Comparison of ENCODE assay signal across 12 mouse cellular contexts in the genomic region with DNA sequence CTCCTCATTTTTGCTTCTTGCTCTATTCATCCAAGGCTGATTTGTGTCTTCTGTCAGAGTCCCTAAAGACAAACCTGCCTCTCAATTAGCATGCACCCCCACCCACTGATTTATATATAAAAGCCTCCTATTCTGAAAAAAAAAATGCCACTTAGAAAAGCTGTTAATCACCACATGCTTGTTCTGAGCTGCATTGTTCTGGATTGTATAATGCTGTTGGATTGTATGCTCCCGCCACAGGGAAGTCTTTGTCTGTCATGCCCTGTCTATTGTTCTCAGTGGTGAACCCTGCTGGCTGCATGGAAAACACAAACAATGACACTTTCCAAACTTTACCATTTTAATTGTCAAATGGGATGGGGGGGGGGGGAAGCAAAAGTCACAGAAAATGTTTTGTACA.
A peak's percentile ranks its signal among the peaks of the same experiment; 100 is the strongest.
DNase-seq lines count a peak whose midpoint lies in the region; ATAC-seq and TF ChIP-seq lines count a peak whose summit lies in the region.
"Had no signal": no experiment of that assay in that cellular context is flagged by ENCODE, and none has a peak within 500 bp of the region (broad histone marks: within the 10 kb centered on the region; RNA-seq: fewer than 3 reads in every experiment).

No protein-coding gene starts in this region.

- H3K27ac ChIP-seq in hindbrain, embryonic 11.5 days (ENCODE audit: low read depth, low read length): no peak overlapping the region
- H3K27ac ChIP-seq in hindbrain, postnatal 0 days: no peak overlapping the region
- H3K27ac ChIP-seq in forebrain, embryonic 15.5 days (replicated peaks): no peak overlapping the region
- H3K27ac ChIP-seq: heart, adult 2 months; stomach, embryonic 15.5 days had no signal

- no peaks in the 10 kb centered on the region for H3K9me3 ChIP-seq in hindbrain, embryonic 11.5 days (ENCODE audit: control insufficient read depth, low read length)
- no peaks in the 10 kb centered on the region for H3K9me3 ChIP-seq in hindbrain, postnatal 0 days (ENCODE audit: low read length)
- no peaks in the 10 kb centered on the region for H3K9me3 ChIP-seq in forebrain, embryonic 15.5 days
- H3K9me3 ChIP-seq: stomach, embryonic 15.5 days had no signal

- H3K27me3 ChIP-seq in hindbrain, embryonic 11.5 days (ENCODE audit: control insufficient read depth, insufficient read depth, low read length): no peaks in the 10 kb centered on the region
- no peaks in the 10 kb centered on the region for H3K27me3 ChIP-seq in hindbrain, postnatal 0 days (ENCODE audit: insufficient read depth, low read length)
- H3K27me3 ChIP-seq in forebrain, embryonic 15.5 days: no peaks in the 10 kb centered on the region
- H3K27me3 ChIP-seq: stomach, embryonic 15.5 days had no signal

- ATAC-seq in hindbrain, embryonic 11.5 days (ENCODE audit: low FRiP score): peak; percentile 91
- no peak for ATAC-seq in hindbrain, postnatal 0 days
- ATAC-seq in forebrain, embryonic 15.5 days (replicated peaks): 0 out of 2 replicates have a peak, but pooled peaks have one; percentile 63
- no peak for ATAC-seq in erythroblast, adult 5-6 weeks (replicated peaks; ENCODE audit: low FRiP score, poor library complexity, severe bottlenecking)

- TF ChIP-seq CTCF in hindbrain, postnatal 0 days (IDR thresholded peaks at IDR 0.05; ENCODE audit: low read depth): no peak

- H3K4me2 ChIP-seq in hindbrain, embryonic 11.5 days (replicated peaks; ENCODE audit: low read depth, low read length): no peak overlapping the region
- no peak overlapping the region for H3K4me2 ChIP-seq in hindbrain, postnatal 0 days (ENCODE audit: low read depth, low read length)
- no peak overlapping the region for H3K4me2 ChIP-seq in forebrain, embryonic 15.5 days (replicated peaks)
- H3K4me2 ChIP-seq: stomach, embryonic 15.5 days had no signal

- 8% methylated on average over 1 of the region's 1 CpGs for WGBS in hindbrain, embryonic 11.5 days
- WGBS in hindbrain, postnatal 0 days: 24% methylated on average over 1 of the region's 1 CpGs
- 6% methylated on average over 1 of the region's 1 CpGs for WGBS in forebrain, embryonic 15.5 days

- H3K36me3 ChIP-seq in hindbrain, embryonic 11.5 days (ENCODE audit: control insufficient read depth, insufficient read depth, low read length): no peaks in the 10 kb centered on the region
- H3K36me3 ChIP-seq in hindbrain, postnatal 0 days (ENCODE audit: insufficient read depth, low read length): no peaks in the 10 kb centered on the region
- H3K36me3 ChIP-seq in forebrain, embryonic 15.5 days: no peaks in the 10 kb centered on the region
- H3K36me3 ChIP-seq: stomach, embryonic 15.5 days had no signal

- peak; percentile 43 for DNase-seq in hindbrain, embryonic 11.5 days (ENCODE audit: low spot score)
- no peak for DNase-seq in hindbrain, postnatal 0 days (ENCODE audit: low spot score)
- DNase-seq in right cerebral cortex, adult 18-20 months: peak; percentile 17
- no peak for DNase-seq in right cerebral cortex, postnatal 25 days
- no peak for DNase-seq in gastrocnemius, postnatal 25 days
- DNase-seq: heart, adult 2 months; kidney, adult 2 months; lung, adult 2 months; thymus, postnatal 4 days had no signal

- no peak overlapping the region for H3K9ac ChIP-seq in hindbrain, embryonic 11.5 days (ENCODE audit: low read depth, low read length)
- no peak overlapping the region for H3K9ac ChIP-seq in hindbrain, postnatal 0 days (replicated peaks; ENCODE audit: low read length)
- no peak overlapping the region for H3K9ac ChIP-seq in forebrain, embryonic 15.5 days (replicated peaks)
- H3K9ac ChIP-seq: stomach, embryonic 15.5 days had no signal

- no peaks in the 10 kb centered on the region for H3K4me1 ChIP-seq in hindbrain, embryonic 11.5 days (replicated peaks; ENCODE audit: control insufficient read depth, insufficient read depth, low read length)
- H3K4me1 ChIP-seq in hindbrain, postnatal 0 days (ENCODE audit: insufficient read depth, low read length): no peaks in the 10 kb centered on the region
- no peaks in the 10 kb centered on the region for H3K4me1 ChIP-seq in forebrain, embryonic 15.5 days
- H3K4me1 ChIP-seq: stomach, embryonic 15.5 days had no signal

- H3K4me3 ChIP-seq in hindbrain, embryonic 11.5 days (ENCODE audit: low read depth, low read length): no peak overlapping the region
- no peak overlapping the region for H3K4me3 ChIP-seq in hindbrain, postnatal 0 days (ENCODE audit: low read length)
- no peak overlapping the region for H3K4me3 ChIP-seq in forebrain, embryonic 15.5 days
- H3K4me3 ChIP-seq: heart, adult 2 months; stomach, embryonic 15.5 days had no signal

Comparison
In these comparisons a context has a peak if more than half of its experiments do, and no peak if none do; other contexts are left out.
1. ATAC-seq: peak in hindbrain, embryonic 11.5 days (single experiment) and forebrain, embryonic 15.5 days (single experiment); none in hindbrain, postnatal 0 days (single experiment) and erythroblast, adult 5-6 weeks (single experiment).
2. DNase-seq: peak in hindbrain, embryonic 11.5 days (single experiment) and right cerebral cortex, adult 18-20 months (single experiment); none in hindbrain, postnatal 0 days (single experiment), right cerebral cortex, postnatal 25 days (single experiment) and gastrocnemius, postnatal 25 days (single experiment).